Mouse (Mus musculus): Measurements from ENCODE around the gene Tenm4. TPM values are rescaled to one million over a fixed set of nuclear protein-coding genes. Genes with fewer than 3 reads are reported as not detected.

The Tenm4 gene
- total and polyA plus RNA-seq, 3 experiments: 9.2 to 15.2 TPM; not detected in 1

- H3K9ac ChIP-seq (ENCODE audit: control insufficient read depth, low read depth, low read length, poor library complexity, severe bottlenecking): no peak overlapping the region
- no peak overlapping the region for H3K4me3 ChIP-seq (ENCODE audit: control insufficient read depth in 1 of 2, insufficient read depth in 1 of 2, low read depth in 2 of 2, low read length in 2 of 2)
Observed at GRCm38 (mm10) chr7:96772966-96773365, 601.9 kb downstream of the Tenm4 start.

DNA sequence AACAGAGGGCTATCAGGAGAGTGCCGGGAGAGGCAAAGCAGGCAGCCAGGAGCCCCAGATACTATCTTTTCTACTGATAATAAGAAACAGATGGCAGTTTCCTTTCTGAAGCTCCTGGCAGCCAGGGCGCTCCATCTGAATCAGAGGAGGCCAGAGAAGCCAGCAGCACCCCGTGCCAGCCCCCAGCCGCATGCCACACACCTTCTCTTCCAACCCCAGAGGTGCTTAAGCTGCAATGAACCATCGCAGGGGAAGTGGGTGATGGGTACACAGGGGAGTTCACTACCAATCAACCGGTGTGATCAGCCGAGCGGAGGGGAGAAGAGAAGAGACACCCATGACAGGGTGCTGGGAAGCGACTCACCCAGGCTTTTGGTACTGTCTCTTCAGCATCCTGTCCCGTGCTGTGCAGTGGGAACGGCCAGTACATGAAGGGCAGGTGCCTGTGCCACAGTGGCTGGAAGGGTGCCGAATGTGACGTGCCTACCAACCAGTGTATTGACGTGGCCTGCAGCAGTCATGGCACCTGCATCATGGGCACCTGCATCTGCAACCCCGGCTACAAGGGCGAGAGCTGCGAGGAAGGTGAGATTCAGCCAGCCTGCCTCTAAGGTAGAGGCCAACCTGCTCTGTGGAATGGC, 602.7 kb downstream of the Tenm4 start:
- H3K27me3 ChIP-seq (ENCODE audit: control insufficient read depth in 1 of 2, insufficient read depth in 2 of 2, low read length in 2 of 2): no peaks in the 10 kb centered on the region
- no peaks in the 10 kb centered on the region for H3K9me3 ChIP-seq (replicated peaks; ENCODE audit: insufficient read depth, low read length)
- no peak overlapping the region for H3K27ac ChIP-seq (ENCODE audit: control insufficient read depth, low read depth, low read length)
- DNase-seq (ENCODE audit: low read depth, low spot score): no peak
- peaks cover 12 to 22% of the 10 kb centered on the region in 2 experiments for H3K4me1 ChIP-seq (ENCODE audit: control insufficient read depth in 1 of 2, insufficient read depth in 2 of 2, low read length in 2 of 2)
- no peaks in the 10 kb centered on the region for H3K79me2 ChIP-seq (ENCODE audit: control insufficient read depth, insufficient read depth, low read length, poor library complexity)
- H3K9ac ChIP-seq (ENCODE audit: control insufficient read depth, low read depth, low read length, poor library complexity, severe bottlenecking): no peak overlapping the region
- H3K4me3 ChIP-seq (ENCODE audit: control insufficient read depth in 1 of 2, insufficient read depth in 1 of 2, low read depth in 2 of 2, low read length in 2 of 2): no peak overlapping the region
- peaks cover 0 to 10% of the 10 kb centered on the region in 2 experiments; a peak in 2 of 4 replicates for H3K36me3 ChIP-seq (ENCODE audit: control insufficient read depth in 1 of 2, insufficient read depth in 2 of 2, low read length in 2 of 2)
- TF ChIP-seq EP300 (IDR thresholded peaks at IDR 0.05; ENCODE audit: low read depth in 1 of 2, low read length in 2 of 2) (peak in 1 of 2 experiments; percentile 45; a peak in 1 of 4 replicates), RCOR1 (IDR thresholded peaks at IDR 0.05; ENCODE audit: low read depth, low read length) (no peak), ETS1 (IDR thresholded peaks at IDR 0.05; ENCODE audit: low read depth, low read length) (0 out of 2 replicates have a peak, but pooled peaks have one; percentile 44), TCF12 (IDR thresholded peaks at IDR 0.05; ENCODE audit: low read depth, low read length) (0 out of 2 replicates have a peak, but pooled peaks have one; percentile 3)

More at GRCm38 (mm10) chr7:96772966-96773365, 601.9 kb downstream of the Tenm4 start:
- no peaks in the 10 kb centered on the region for H3K27me3 ChIP-seq (ENCODE audit: control insufficient read depth in 1 of 2, insufficient read depth in 2 of 2, low read length in 2 of 2)
- TF ChIP-seq ZC3H11A (IDR thresholded peaks at IDR 0.05; ENCODE audit: low read depth, low read length) (no peak), E2F4 (IDR thresholded peaks at IDR 0.05; ENCODE audit: borderline replicate concordance, low read depth, low read length) (no peak), SMC3 (IDR thresholded peaks at IDR 0.05; ENCODE audit: low read depth, low read length) (no peak)
- H3K27ac ChIP-seq (ENCODE audit: control insufficient read depth, low read depth, low read length): no peak overlapping the region
- H3K79me2 ChIP-seq (ENCODE audit: control insufficient read depth, insufficient read depth, low read length, poor library complexity): no peaks in the 10 kb centered on the region
- DNase-seq (ENCODE audit: low read depth, low spot score): no peak
- H3K36me3 ChIP-seq (ENCODE audit: control insufficient read depth in 1 of 2, insufficient read depth in 2 of 2, low read length in 2 of 2): peaks cover 0 to 10% of the 10 kb centered on the region in 2 experiments; a peak in 2 of 4 replicates
- peaks cover 12 to 19% of the 10 kb centered on the region in 2 experiments for H3K4me1 ChIP-seq (ENCODE audit: control insufficient read depth in 1 of 2, insufficient read depth in 2 of 2, low read length in 2 of 2)
- no peaks in the 10 kb centered on the region for H3K9me3 ChIP-seq (replicated peaks; ENCODE audit: insufficient read depth, low read length)

GRCm38 (mm10) chr7:96775080-96775486, 604.0 kb downstream of the Tenm4 start:
- Histone ChIP-seq H3K9me3 (replicated peaks; ENCODE audit: insufficient read depth, low read length) (no peaks in the 10 kb centered on the region), H3K9ac (ENCODE audit: control insufficient read depth, low read depth, low read length, poor library complexity, severe bottlenecking) (no peak overlapping the region), H3K36me3 (ENCODE audit: control insufficient read depth in 1 of 2, insufficient read depth in 2 of 2, low read length in 2 of 2) (peaks cover 0 to 18% of the 10 kb centered on the region in 2 experiments; a peak in 2 of 4 replicates), H3K27me3 (ENCODE audit: control insufficient read depth in 1 of 2, insufficient read depth in 2 of 2, low read length in 2 of 2) (no peaks in the 10 kb centered on the region), H3K4me3 (ENCODE audit: control insufficient read depth in 1 of 2, insufficient read depth in 1 of 2, low read depth in 2 of 2, low read length in 2 of 2) (no peak overlapping the region), H3K27ac (ENCODE audit: control insufficient read depth, low read depth, low read length) (no peak overlapping the region), H3K79me2 (ENCODE audit: control insufficient read depth, insufficient read depth, low read length, poor library complexity) (no peaks in the 10 kb centered on the region), H3K4me1 (ENCODE audit: control insufficient read depth in 1 of 2, insufficient read depth in 2 of 2, low read length in 2 of 2) (peaks cover 14 to 32% of the 10 kb centered on the region in 2 experiments)
- no peak for DNase-seq (ENCODE audit: low read depth, low spot score)
- no peak for TF ChIP-seq POLR2A (IDR thresholded peaks at IDR 0.05; ENCODE audit: control insufficient read depth in 1 of 2, insufficient read depth in 1 of 2, low read depth in 1 of 2, low read length in 2 of 2, poor library complexity in 1 of 2)
- TF ChIP-seq SMC3 (IDR thresholded peaks at IDR 0.05; ENCODE audit: low read depth, low read length): no peak
- no peak for TF ChIP-seq JUND (IDR thresholded peaks at IDR 0.05; ENCODE audit: low read depth, low read length)
- TF ChIP-seq RCOR1 (IDR thresholded peaks at IDR 0.05; ENCODE audit: low read depth, low read length): no peak
- no peak for TF ChIP-seq GABPA (IDR thresholded peaks at IDR 0.05; ENCODE audit: low read depth, low read length)
- no peak for TF ChIP-seq CHD2 (IDR thresholded peaks at IDR 0.05; ENCODE audit: low read length)
